ENCODE assay signal across 8 mouse cellular contexts in genomic region chr11:88849284-88849683, GRCm38 (mm10). TPM values are rescaled to one million over a fixed set of nuclear protein-coding genes. Genes with fewer than 3 reads are reported as not detected.
A peak's percentile ranks its signal among the peaks of the same experiment; 100 is the strongest.
DNase-seq lines count a peak whose midpoint lies in the region; ATAC-seq lines count a peak whose summit lies in the region.

No protein-coding gene starts in this region.

- DNase-seq in urinary bladder, postnatal 14 days (ENCODE audit: low spot score): peak; percentile 58
- DNase-seq in urinary bladder, postnatal 10 days (ENCODE audit: low spot score): no peak
- DNase-seq in heart, postnatal 25 days (ENCODE audit: low spot score): peak; percentile 38
- peak; percentile 40 to 62 for DNase-seq in left cerebral cortex, postnatal 36 days (ENCODE audit: low spot score in 2 of 2)
- peak; percentile 61 for DNase-seq in right cerebral cortex, postnatal 4 days
- DNase-seq in yolk sac, embryonic 10.5 days (ENCODE audit: low spot score): no peak

- H3K4me1 ChIP-seq in embryonic facial prominence, embryonic 15.5 days: peaks cover 23% of the 10 kb centered on the region

- H3K36me3 ChIP-seq in embryonic facial prominence, embryonic 15.5 days: peaks cover 14% of the 10 kb centered on the region

- peak overlapping the region; percentile 73 for H3K27ac ChIP-seq in embryonic facial prominence, embryonic 15.5 days (replicated peaks)

- H3K27me3 ChIP-seq in embryonic facial prominence, embryonic 15.5 days: no peaks in the 10 kb centered on the region

- no peak overlapping the region for H3K9ac ChIP-seq in embryonic facial prominence, embryonic 15.5 days

- no peaks in the 10 kb centered on the region for H3K9me3 ChIP-seq in embryonic facial prominence, embryonic 15.5 days (replicated peaks)

- 43% methylated on average over 8 of the region's 8 CpGs for WGBS in embryonic facial prominence, embryonic 15.5 days

- intact Hi-C loops in heart, postnatal 25 days (cut with DNase I): loop anchor here (2.0 to 5.0 kb wide), 3 partner anchors 58 to 123 kb away; partner anchors contain the start of genes Coil and Scpep1
- intact Hi-C loops in left cerebral cortex, postnatal 36 days (cut with DNase I): no loop called here

- H3K4me3 ChIP-seq in embryonic facial prominence, embryonic 15.5 days (replicated peaks): no peak overlapping the region

- H3K4me2 ChIP-seq in embryonic facial prominence, embryonic 15.5 days (replicated peaks): no peak overlapping the region

- ATAC-seq in embryonic facial prominence, embryonic 15.5 days (ENCODE audit: insufficient number of reproducible peaks, low FRiP score, low TSS enrichment, low read depth): no peak
- no peak for ATAC-seq in megakaryocyte-erythroid progenitor cell, adult 5-6 weeks (replicated peaks; ENCODE audit: low FRiP score, low TSS enrichment, poor library complexity, severe bottlenecking)

RNA-seq across cellular contexts. Expression of gene Akap1, which starts 15.1 kb away (rescaled TPM):
- polyA plus RNA-seq in embryonic facial prominence, embryonic 15.5 days (2015; fragmentation: Nextera tagmentation; extraction: Ambion mirVana): 20.2 and 20.9 TPM in 2 replicates
- total RNA-seq in heart, postnatal 25 days (2021): 100 to 1,000 TPM; 114 to 123 TPM
- 10 to 100 TPM; 41.6 to 43.1 TPM for total RNA-seq in left cerebral cortex, postnatal 36 days (2021)
- 23.5 and 24.4 TPM in 2 replicates for total RNA-seq in megakaryocyte-erythroid progenitor cell, adult 5-6 weeks (2014; fragmentation: Nextera tagmentation)
- total RNA-seq in megakaryocyte-erythroid progenitor cell, adult 5-6 weeks (2017): 36.7 and 37.4 TPM in 2 replicates

Comparison
In these comparisons a context has a peak if more than half of its experiments do, and no peak if none do; other contexts are left out.
1. DNase-seq: peak in urinary bladder, postnatal 14 days (single experiment), heart, postnatal 25 days (single experiment), left cerebral cortex, postnatal 36 days (2 of 2) and right cerebral cortex, postnatal 4 days (single experiment); none in urinary bladder, postnatal 10 days (single experiment) and yolk sac, embryonic 10.5 days (single experiment).